Comparison of ENCODE assay signal across 9 mouse cellular contexts in the genomic region with DNA sequence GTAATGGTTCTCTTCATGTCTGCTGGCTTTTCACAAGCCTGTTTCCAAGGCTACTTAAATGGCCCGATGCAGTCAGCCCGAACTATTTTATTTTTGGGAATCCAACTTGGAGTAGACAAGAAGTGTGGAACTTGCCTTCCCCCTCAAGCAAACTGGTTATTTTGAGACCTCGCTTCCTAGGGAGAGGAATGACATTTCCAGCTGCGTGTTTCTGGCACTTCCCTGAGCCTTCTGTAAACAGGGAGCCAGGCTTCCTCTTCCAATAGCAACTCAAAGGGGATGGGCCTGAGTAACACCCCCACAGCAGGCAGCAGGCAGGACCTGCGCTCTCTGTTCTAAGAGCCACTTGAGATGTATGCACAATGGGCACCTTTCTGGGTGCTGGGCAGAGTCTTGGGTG. TPM values are rescaled to one million over a fixed set of nuclear protein-coding genes. Genes with fewer than 3 reads are reported as not detected.
A peak's percentile ranks its signal among the peaks of the same experiment; 100 is the strongest.
DNase-seq lines count a peak whose midpoint lies in the region; ATAC-seq and TF ChIP-seq lines count a peak whose summit lies in the region.
"Had no signal": no experiment of that assay in that cellular context is flagged by ENCODE, and none has a peak within 500 bp of the region (broad histone marks: within the 10 kb centered on the region; RNA-seq: fewer than 3 reads in every experiment).

No protein-coding gene starts in this region.

- H3K27me3 ChIP-seq in intestine, embryonic 15.5 days (replicated peaks), result no peaks in the 10 kb centered on the region
- H3K27me3 ChIP-seq in lung, embryonic 14.5 days (ENCODE audit: insufficient read depth, low read length), result no peaks in the 10 kb centered on the region
- H3K27me3 ChIP-seq: forebrain, embryonic 13.5 days had no signal

- peak; percentile 31 for DNase-seq in brain, embryonic 14.5 days (ENCODE audit: low read depth)
- peak; percentile 87 for DNase-seq in lung, embryonic 14.5 days
- no peak for DNase-seq in ovary, postnatal 10 days (ENCODE audit: low spot score)
- no peak for DNase-seq in thymus, postnatal 25 days
- no peak for DNase-seq in thymus, adult 18-20 months

- ATAC-seq in intestine, embryonic 15.5 days, result no peak
- ATAC-seq in lung, embryonic 14.5 days (ENCODE audit: insufficient read depth), result peak; percentile 77; the same call in 1 of the 2 replicates
- ATAC-seq: forebrain, embryonic 13.5 days had no signal

- H3K4me1 ChIP-seq in cortical plate, adult 2 months (ENCODE audit: control insufficient read depth, insufficient read depth, low read length), result peaks cover 4% of the 10 kb centered on the region
- peaks cover 5% of the 10 kb centered on the region; the same call in 1 of the 2 replicates for H3K4me1 ChIP-seq in intestine, embryonic 15.5 days (replicated peaks)
- H3K4me1 ChIP-seq in lung, embryonic 14.5 days (ENCODE audit: insufficient read depth), result peaks cover 5% of the 10 kb centered on the region; the same call in 1 of the 2 replicates

- H3K4me2 ChIP-seq in intestine, embryonic 15.5 days (replicated peaks), result no peak overlapping the region
- peak overlapping the region; percentile 23 for H3K4me2 ChIP-seq in lung, embryonic 14.5 days
- H3K4me2 ChIP-seq: forebrain, embryonic 13.5 days had no signal

- TF ChIP-seq POLR2A in brain, embryonic 14.5 days (IDR thresholded peaks at IDR 0.05; ENCODE audit: borderline replicate concordance, extremely low read depth, insufficient read depth, insufficient read length, poor library complexity, severe bottlenecking), result no peak
- TF ChIP-seq POLR2A in cortical plate, adult 2 months (IDR thresholded peaks at IDR 0.05; ENCODE audit: extremely low read depth, insufficient read depth, low read length), result 0 out of 2 replicates have a peak, but pooled peaks have one; percentile 35

- H3K9me3 ChIP-seq in intestine, embryonic 15.5 days, result no peaks in the 10 kb centered on the region
- no peaks in the 10 kb centered on the region for H3K9me3 ChIP-seq in lung, embryonic 14.5 days (ENCODE audit: low read depth, low read length)
- H3K9me3 ChIP-seq: forebrain, embryonic 13.5 days; megakaryocyte, embryonic 14.5 days had no signal

- H3K27ac ChIP-seq in cortical plate, adult 2 months (ENCODE audit: insufficient read depth, low read length), result no peak overlapping the region
- H3K27ac ChIP-seq in intestine, embryonic 15.5 days, result 0 out of 2 replicates have a peak overlapping the region, but pooled peaks have one; percentile 20
- H3K27ac ChIP-seq in lung, embryonic 14.5 days (ENCODE audit: low read depth), result peak overlapping the region; percentile 3
- H3K27ac ChIP-seq: forebrain, embryonic 13.5 days had no signal

- TF ChIP-seq CTCF in brain, embryonic 14.5 days (IDR thresholded peaks at IDR 0.05; ENCODE audit: borderline replicate concordance, extremely low read depth, insufficient read depth, insufficient read length), result no peak
- TF ChIP-seq CTCF in cortical plate, adult 2 months (IDR thresholded peaks at IDR 0.05; ENCODE audit: extremely low read depth, insufficient read depth, low read length), result no peak
- no peak for TF ChIP-seq CTCF in lung, embryonic 14.5 days (IDR thresholded peaks at IDR 0.05; ENCODE audit: low read depth)

- H3K36me3 ChIP-seq in intestine, embryonic 15.5 days, result 0 out of 2 replicates have a peak, but pooled peaks cover 3% of the 10 kb centered on the region
- peaks cover 13% of the 10 kb centered on the region; the same call in 1 of the 2 replicates for H3K36me3 ChIP-seq in lung, embryonic 14.5 days (ENCODE audit: insufficient read depth)

- 31% methylated on average over 5 of the region's 5 CpGs for WGBS in intestine, embryonic 15.5 days
- WGBS in lung, embryonic 14.5 days, result 11% methylated on average over 5 of the region's 5 CpGs

- no peak overlapping the region for H3K9ac ChIP-seq in intestine, embryonic 15.5 days
- no peak overlapping the region for H3K9ac ChIP-seq in lung, embryonic 14.5 days
- H3K9ac ChIP-seq: forebrain, embryonic 13.5 days had no signal

- H3K4me3 ChIP-seq in cortical plate, adult 2 months (ENCODE audit: insufficient read depth, low read length), result no peak overlapping the region
- no peak overlapping the region for H3K4me3 ChIP-seq in intestine, embryonic 15.5 days (replicated peaks)
- H3K4me3 ChIP-seq in lung, embryonic 14.5 days (ENCODE audit: low read depth, low read length), result no peak overlapping the region
- H3K4me3 ChIP-seq: forebrain, embryonic 13.5 days; megakaryocyte, embryonic 14.5 days had no signal

RNA-seq across cellular contexts. Expression of a gene that starts 15.3 kb away (rescaled TPM):
- 3.4 and 6.0 TPM in 2 replicates for polyA plus RNA-seq in brain, embryonic 14.5 days (2012; rRNA removed)
- 8.1 and 8.9 TPM in 2 replicates for polyA plus RNA-seq in cortical plate, adult 2 months (2012; rRNA removed)
- 51.8 and 52.0 TPM in 2 replicates for polyA plus RNA-seq in intestine, embryonic 15.5 days (2015; fragmentation: Nextera tagmentation; extraction: Ambion mirVana)
- 47.6 and 51.0 TPM in 2 replicates for polyA plus RNA-seq in lung, embryonic 14.5 days (2014; fragmentation: Nextera tagmentation; extraction: Ambion mirVana)

RNA-seq across cellular contexts. Expression of a gene that starts 43.2 kb away (rescaled TPM):
- polyA plus RNA-seq in brain, embryonic 14.5 days (2012; rRNA removed), result 3.3 and 3.7 TPM in 2 replicates
- 9.3 and 10.0 TPM in 2 replicates for polyA plus RNA-seq in cortical plate, adult 2 months (2012; rRNA removed)
- polyA plus RNA-seq in intestine, embryonic 15.5 days (2015; fragmentation: Nextera tagmentation; extraction: Ambion mirVana), result 2.6 and 4.0 TPM in 2 replicates
- polyA plus RNA-seq in lung, embryonic 14.5 days (2014; fragmentation: Nextera tagmentation; extraction: Ambion mirVana), result 1.6 and 2.2 TPM in 2 replicates

Comparison
In these comparisons a context has a peak if more than half of its experiments do, and no peak if none do; other contexts are left out.
1. DNase-seq: peak in brain, embryonic 14.5 days (single experiment) and lung, embryonic 14.5 days (single experiment); none in ovary, postnatal 10 days (single experiment), thymus, postnatal 25 days (single experiment) and thymus, adult 18-20 months (0 of 2).